Mouse (Mus musculus) neural tube, embryonic 12.5 days (tissue): Measurements from ENCODE around the gene Dynlt1c. TPM values are rescaled to one million over a fixed set of nuclear protein-coding genes. Genes with fewer than 3 reads are reported as not detected.
"Not testable (repeated sequence)": the region's sequence is repeated elsewhere in the genome, so short reads cannot be mapped to it uniquely, and the experiment has no call there.

Source experiments
- ATAC-seq: fragments of 200-750 bp; cut with Nextera tagmentation; 2 replicates; pipeline ENCODE4 v1.8.0; 2017; ENCODE audit warnings: low read depth, mild to moderate bottlenecking, moderate TSS enrichment, moderate library complexity; ENCODE audit not compliant: low FRiP score
- H3K27ac ChIP-seq: fragments of 300-500 bp; sonication (generic); 2 replicates; pipeline ENCODE4 v1.5.1; 2016
- H3K27me3 ChIP-seq: fragments of 300-500 bp; sonication (generic); replicated peaks from 2 replicates; pipeline ENCODE4 v1.6.1; 2016; ENCODE audit warnings: mild to moderate bottlenecking
- H3K36me3 ChIP-seq: fragments of 300-500 bp; sonication (generic); 2 replicates; pipeline ENCODE4 v1.6.1; 2016; ENCODE audit warnings: mild to moderate bottlenecking
- H3K4me1 ChIP-seq: fragments of 300-500 bp; sonication (generic); 2 replicates; pipeline ENCODE4 v1.6.1; 2016
- H3K4me2 ChIP-seq: fragments of 300-500 bp; sonication (generic); replicated peaks from 2 replicates; pipeline ENCODE4 v1.6.1; 2016; ENCODE audit warnings: mild to moderate bottlenecking
- H3K4me3 ChIP-seq: fragments of 300-500 bp; sonication (generic); 2 replicates; pipeline ENCODE4 v1.5.1; 2016
- H3K9ac ChIP-seq: fragments of 300-500 bp; sonication (generic); 2 replicates; pipeline ENCODE4 v1.6.1; 2016; ENCODE audit warnings: mild to moderate bottlenecking
- H3K9me3 ChIP-seq: fragments of 300-500 bp; sonication (generic); 2 replicates; pipeline ENCODE4 v1.6.1; 2016; ENCODE audit warnings: mild to moderate bottlenecking
- WGBS: fragments of 180-500 bp; shearing (Covaris S2); methylation state at CpG from one replicate; pipeline ENCODE4 v1.1.7; 2016; 5-methylcytosine and 5-hydroxymethylcytosine counted together
- polyA plus RNA-seq: library from polyadenylated mRNA; unstranded; fragments of >200 nt; fragmentation: Nextera tagmentation; extraction: Ambion mirVana; gene quantifications from 2 replicates; pipeline ENCODE4 v1.2.1, GENCODE M21; 2016

Gene Dynlt1c
- polyA plus RNA-seq, 1 experiment from 2014 or later = 78.0 TPM

GRCm38 (mm10) chr17:6645668-6646067 lies 44.2 kb downstream of the Dynlt1c start:
- not testable (repeated sequence) for H3K9me3 ChIP-seq, H3K9ac ChIP-seq, H3K4me1 ChIP-seq, H3K27ac ChIP-seq, ATAC-seq, H3K4me2 ChIP-seq, H3K4me3 ChIP-seq, H3K27me3 ChIP-seq, H3K36me3 ChIP-seq
- WGBS = 94% methylated on average over 4 of the region's 4 CpGs

GRCm38 (mm10) chr17:6646841-6647240 lies 45.4 kb downstream of the Dynlt1c start:
- H3K4me3 ChIP-seq, ATAC-seq: not testable (repeated sequence)

GRCm38 (mm10) chr17:6647452-6647851 lies 46.0 kb downstream of the Dynlt1c start:
- not testable (repeated sequence) for H3K9me3 ChIP-seq, H3K4me1 ChIP-seq, H3K27ac ChIP-seq, H3K36me3 ChIP-seq, H3K27me3 ChIP-seq, H3K4me3 ChIP-seq, H3K9ac ChIP-seq, ATAC-seq, H3K4me2 ChIP-seq
- WGBS = 89% methylated on average over 3 of the region's 3 CpGs

More at GRCm38 (mm10) chr17:6646841-6647240, 45.4 kb downstream of the Dynlt1c start:
- WGBS = 95% methylated on average over 8 of the region's 8 CpGs
- H3K27me3 ChIP-seq, H3K36me3 ChIP-seq, H3K4me2 ChIP-seq, H3K9me3 ChIP-seq, H3K4me1 ChIP-seq, H3K27ac ChIP-seq, H3K9ac ChIP-seq: not testable (repeated sequence)

GRCm38 (mm10) chr17:6650904-6651565 lies 49.6 kb downstream of the Dynlt1c start:
- not testable (repeated sequence) for H3K36me3 ChIP-seq, H3K4me1 ChIP-seq, H3K9ac ChIP-seq, H3K27me3 ChIP-seq, H3K9me3 ChIP-seq, H3K27ac ChIP-seq, H3K4me2 ChIP-seq, H3K4me3 ChIP-seq, ATAC-seq
- WGBS = 88% methylated on average over 7 of the region's 7 CpGs

GRCm38 (mm10) chr17:6653341-6653946 lies 52.0 kb downstream of the Dynlt1c start:
- H3K27me3 ChIP-seq, H3K4me2 ChIP-seq, H3K4me3 ChIP-seq, H3K4me1 ChIP-seq, H3K9ac ChIP-seq, ATAC-seq, H3K9me3 ChIP-seq, H3K36me3 ChIP-seq, H3K27ac ChIP-seq: not testable (repeated sequence)
- 82% methylated on average over 5 of the region's 5 CpGs for WGBS

- peak; percentile 93 for ATAC-seq
- under 1% methylated on average over 36 of the region's 36 CpGs for WGBS
- H3K27ac ChIP-seq = peak overlapping the region; percentile 20; the same call in 1 of the 2 replicates
These were observed 53.6 kb downstream of the Dynlt1c start for GRCm38 (mm10) chr17:6655087-6655511.

GRCm38 (mm10) chr17:6655567-6656281 lies 54.3 kb downstream of the Dynlt1c start, which contains the start of gene Dynlt1f:
TSS of gene Dynlt1f (minus strand) at chr17:6655900.
- 3% methylated on average over 27 of the region's 33 CpGs for WGBS
- Histone ChIP-seq H3K4me3 (peak within 1 kb of the TSS; percentile 38), H3K27ac (peak within 1 kb of the TSS; percentile 20; the same call in 1 of the 2 replicates), H3K4me2 (peak within 1 kb of the TSS; percentile 51), H3K9ac (peak within 1 kb of the TSS; percentile 53)
- H3K27me3 ChIP-seq, H3K9me3 ChIP-seq, H3K36me3 ChIP-seq, H3K4me1 ChIP-seq: not testable (repeated sequence)
- ATAC-seq = peak; percentile 93

More at GRCm38 (mm10) chr17:6655087-6655511, 53.6 kb downstream of the Dynlt1c start:
- H3K27me3 ChIP-seq, H3K36me3 ChIP-seq, H3K4me1 ChIP-seq, H3K9me3 ChIP-seq: not testable (repeated sequence)
- Histone ChIP-seq H3K4me2 (peak overlapping the region; percentile 51), H3K9ac (peak overlapping the region; percentile 53), H3K4me3 (peak overlapping the region; percentile 38)

- not testable (repeated sequence) for H3K27ac ChIP-seq, ATAC-seq, H3K27me3 ChIP-seq, H3K9ac ChIP-seq, H3K9me3 ChIP-seq, H3K4me2 ChIP-seq, H3K36me3 ChIP-seq, H3K4me3 ChIP-seq, H3K4me1 ChIP-seq
- 93% methylated on average over 1 of the region's 3 CpGs for WGBS
These were observed 55.0 kb downstream of the Dynlt1c start for GRCm38 (mm10) chr17:6656471-6656870.

- not testable (repeated sequence) for H3K9ac ChIP-seq, H3K4me1 ChIP-seq, H3K27ac ChIP-seq, H3K27me3 ChIP-seq, H3K4me2 ChIP-seq, ATAC-seq, H3K4me3 ChIP-seq, H3K9me3 ChIP-seq, H3K36me3 ChIP-seq
- WGBS = 85% methylated on average over 6 of the region's 7 CpGs
These were observed 57.3 kb downstream of the Dynlt1c start, which contains the start of gene Sytl3 for GRCm38 (mm10) chr17:6658801-6659200. TSS of gene Sytl3 (plus strand) at chr17:6659093.

Other genes with a start within 250 kb of the Dynlt1c start
- gene Dynlt1b, start 171.6 kb upstream of the Dynlt1c start, polyA plus RNA-seq = 1,085 and 1,139 TPM in 2 replicates
- gene Dynlt1f, start 54.2 kb downstream of the Dynlt1c start, polyA plus RNA-seq = 345 and 348 TPM in 2 replicates
- 0.16 and 0.18 TPM in 2 replicates for gene Sytl3, start 57.4 kb downstream of the Dynlt1c start, polyA plus RNA-seq
- 67.1 and 87.8 TPM in 2 replicates for gene Ezr, start 181.1 kb downstream of the Dynlt1c start, polyA plus RNA-seq